Mouse (Mus musculus) G1E (cell line): ENCODE data around the gene Tom1.

Experiments used
- CTCF ChIP-seq: IDR thresholded peaks from 2 replicates; pipeline ENCODE4 v1.5.1; 2012; ENCODE audit warnings: low read depth, low read length, inconsistent platforms, mixed read lengths
- GATA1 ChIP-seq: IDR thresholded peaks from 2 replicates; pipeline ENCODE4 v1.6.1; 2012; ENCODE audit warnings: borderline replicate concordance, low read length, inconsistent platforms, mixed read lengths
- GATA2 ChIP-seq: IDR thresholded peaks from 2 replicates; pipeline ENCODE4 v1.6.1; 2012; ENCODE audit warnings: low read depth, low read length, inconsistent platforms, borderline replicate concordance
- POLR2AphosphoS5 ChIP-seq: IDR thresholded peaks from 2 replicates; pipeline ENCODE4 v1.6.1; 2012; ENCODE audit warnings: low read depth, low read length, inconsistent platforms; ENCODE audit not compliant: insufficient replicate concordance
- TAL1 ChIP-seq: conservative IDR thresholded peaks from 2 replicates; pipeline ENCODE4 v1.6.1; 2012; ENCODE audit warnings: low read depth, low read length, inconsistent platforms, mixed read lengths

DNA sequence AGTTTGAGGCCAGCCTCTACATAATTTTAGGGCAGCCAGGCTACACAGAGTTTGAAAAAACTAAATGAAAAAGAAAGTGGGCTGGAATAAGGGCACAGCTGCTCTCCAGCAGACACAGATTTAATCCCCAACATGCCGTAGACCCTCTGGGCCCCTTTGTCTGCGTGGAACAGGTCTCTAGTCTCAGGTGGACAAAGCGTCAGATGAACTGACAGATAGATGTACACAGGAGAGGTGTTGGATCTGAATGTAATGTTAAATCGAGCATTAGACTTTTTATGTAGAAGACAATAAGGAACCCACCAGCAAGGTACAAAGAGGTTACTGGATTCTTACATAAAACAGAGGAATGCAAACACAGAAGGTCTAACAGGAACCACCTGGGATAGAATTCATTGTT lies 7.7 kb upstream of the Tom1 start:
- TF ChIP-seq CTCF (no peak), GATA1 (no peak), POLR2AphosphoS5 (no peak), TAL1 (no peak), GATA2 (no peak)
